Mouse (Mus musculus): ENCODE measurements around the gene Tubd1. TPM values are rescaled to one million over a fixed set of nuclear protein-coding genes. Genes with fewer than 3 reads are reported as not detected.

Tubd1 gene
- polyA plus RNA-seq, 1 experiment from 2014 or later: 9.9 TPM

- 0 out of 2 replicates have a peak, but pooled peaks cover 3% of the 10 kb centered on the region for H3K36me3 ChIP-seq (ENCODE audit: poor library complexity, severe bottlenecking)
- no peak overlapping the region for H3K4me2 ChIP-seq
- H3K9ac ChIP-seq: no peak overlapping the region
- H3K27ac ChIP-seq: no peak overlapping the region
- no peak for ATAC-seq
- WGBS: 55% methylated on average over 15 of the region's 15 CpGs
- peaks cover 8% of the 10 kb centered on the region; the same call in 1 of the 2 replicates for H3K4me1 ChIP-seq
- H3K4me3 ChIP-seq: no peak overlapping the region
- H3K27me3 ChIP-seq: no peaks in the 10 kb centered on the region
- H3K9me3 ChIP-seq (replicated peaks): no peaks in the 10 kb centered on the region
Observed at GRCm38 (mm10) chr11:86571047-86571855, 26.5 kb downstream of the Tubd1 start.

GRCm38 (mm10) chr11:86571871-86572270 lies 27.1 kb downstream of the Tubd1 start:
- H3K4me3 ChIP-seq: no peak overlapping the region
- ATAC-seq: no peak
- H3K4me2 ChIP-seq: no peak overlapping the region
- 0 out of 2 replicates have a peak, but pooled peaks cover 3% of the 10 kb centered on the region for H3K36me3 ChIP-seq (ENCODE audit: poor library complexity, severe bottlenecking)
- peaks cover 8% of the 10 kb centered on the region; the same call in 1 of the 2 replicates for H3K4me1 ChIP-seq
- no peaks in the 10 kb centered on the region for H3K27me3 ChIP-seq
- no peak overlapping the region for H3K9ac ChIP-seq
- WGBS: 88% methylated on average over 4 of the region's 4 CpGs
- H3K27ac ChIP-seq: no peak overlapping the region
- H3K9me3 ChIP-seq (replicated peaks): no peaks in the 10 kb centered on the region

GRCm38 (mm10) chr11:86572623-86573022 lies 27.8 kb downstream of the Tubd1 start:
- Histone ChIP-seq H3K9ac (no peak overlapping the region), H3K36me3 (ENCODE audit: poor library complexity, severe bottlenecking) (no peaks in the 10 kb centered on the region), H3K4me1 (peaks cover 8% of the 10 kb centered on the region; the same call in 1 of the 2 replicates), H3K4me2 (no peak overlapping the region), H3K4me3 (no peak overlapping the region), H3K27ac (no peak overlapping the region), H3K27me3 (no peaks in the 10 kb centered on the region), H3K9me3 (replicated peaks) (no peaks in the 10 kb centered on the region)
- ATAC-seq: no peak
- 81% methylated on average over 2 of the region's 2 CpGs for WGBS

- Histone ChIP-seq H3K9me3 (replicated peaks) (no peaks in the 10 kb centered on the region), H3K4me1 (peaks cover 8% of the 10 kb centered on the region; the same call in 1 of the 2 replicates)
- no peak for ATAC-seq
Observed at GRCm38 (mm10) chr11:86573646-86574231, 28.9 kb downstream of the Tubd1 start.

DNA sequence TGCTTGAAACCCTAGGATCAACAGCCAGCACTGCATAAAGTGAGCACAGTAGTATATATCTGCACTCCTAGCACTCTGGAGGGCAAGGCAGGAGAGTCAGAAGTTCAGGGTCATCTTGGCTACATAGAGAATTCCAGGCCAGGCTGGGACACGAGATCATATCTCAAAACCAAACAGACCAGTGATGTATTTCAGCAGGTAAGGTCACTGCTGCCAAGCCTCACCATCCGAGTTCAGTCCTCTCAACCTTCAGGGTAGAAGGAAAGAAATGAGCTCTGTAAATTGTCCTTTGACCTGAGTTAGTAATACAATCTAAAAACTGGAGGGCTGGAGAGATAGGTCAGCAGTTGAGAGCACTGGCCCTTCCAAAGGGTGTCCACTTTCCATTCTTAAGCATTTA lies 29.6 kb downstream of the Tubd1 start:
- peaks cover 8% of the 10 kb centered on the region; the same call in 1 of the 2 replicates for H3K4me1 ChIP-seq
- H3K27me3 ChIP-seq: no peaks in the 10 kb centered on the region
- ATAC-seq: no peak
- 78% methylated on average over 2 of the region's 2 CpGs for WGBS
- no peak overlapping the region for H3K9ac ChIP-seq
- no peaks in the 10 kb centered on the region for H3K36me3 ChIP-seq (ENCODE audit: poor library complexity, severe bottlenecking)
- H3K27ac ChIP-seq: no peak overlapping the region
- H3K4me3 ChIP-seq: no peak overlapping the region
- no peaks in the 10 kb centered on the region for H3K9me3 ChIP-seq (replicated peaks)
- H3K4me2 ChIP-seq: no peak overlapping the region

More at GRCm38 (mm10) chr11:86573646-86574231, 28.9 kb downstream of the Tubd1 start:
- WGBS: 91% methylated on average over 6 of the region's 6 CpGs
- Histone ChIP-seq H3K36me3 (ENCODE audit: poor library complexity, severe bottlenecking) (no peaks in the 10 kb centered on the region), H3K4me2 (no peak overlapping the region), H3K27me3 (no peaks in the 10 kb centered on the region), H3K4me3 (no peak overlapping the region), H3K27ac (no peak overlapping the region), H3K9ac (no peak overlapping the region)

- no peak for ATAC-seq
- WGBS: 79% methylated on average over 7 of the region's 7 CpGs
- H3K27ac ChIP-seq: no peak overlapping the region
Observed at GRCm38 (mm10) chr11:86575632-86576378, 31.0 kb downstream of the Tubd1 start.

GRCm38 (mm10) chr11:86577231-86577630 lies 32.4 kb downstream of the Tubd1 start:
- H3K27ac ChIP-seq: no peak overlapping the region
- no peaks in the 10 kb centered on the region for H3K9me3 ChIP-seq (replicated peaks)
- no peaks in the 10 kb centered on the region for H3K27me3 ChIP-seq
- no peak overlapping the region for H3K4me3 ChIP-seq
- no peaks in the 10 kb centered on the region for H3K36me3 ChIP-seq (ENCODE audit: poor library complexity, severe bottlenecking)
- ATAC-seq: no peak
- H3K4me2 ChIP-seq: no peak overlapping the region
- H3K4me1 ChIP-seq: peaks cover 7% of the 10 kb centered on the region; the same call in 1 of the 2 replicates
- 85% methylated on average over 4 of the region's 4 CpGs for WGBS
- H3K9ac ChIP-seq: no peak overlapping the region

More at GRCm38 (mm10) chr11:86575632-86576378, 31.0 kb downstream of the Tubd1 start:
- Histone ChIP-seq H3K27me3 (no peaks in the 10 kb centered on the region), H3K4me1 (peaks cover 15% of the 10 kb centered on the region; the same call in 1 of the 2 replicates), H3K9me3 (replicated peaks) (no peaks in the 10 kb centered on the region), H3K36me3 (ENCODE audit: poor library complexity, severe bottlenecking) (no peaks in the 10 kb centered on the region), H3K4me3 (no peak overlapping the region), H3K9ac (no peak overlapping the region), H3K4me2 (no peak overlapping the region)

GRCm38 (mm10) chr11:86578106-86578808 lies 33.5 kb downstream of the Tubd1 start:
- Histone ChIP-seq H3K4me1 (peaks cover 7% of the 10 kb centered on the region; the same call in 1 of the 2 replicates), H3K4me2 (no peak overlapping the region), H3K9ac (no peak overlapping the region), H3K9me3 (replicated peaks) (no peaks in the 10 kb centered on the region), H3K27me3 (no peaks in the 10 kb centered on the region), H3K4me3 (no peak overlapping the region), H3K27ac (no peak overlapping the region), H3K36me3 (ENCODE audit: poor library complexity, severe bottlenecking) (no peaks in the 10 kb centered on the region)
- 89% methylated on average over 6 of the region's 6 CpGs for WGBS
- ATAC-seq: no peak

- no peaks in the 10 kb centered on the region for H3K27me3 ChIP-seq
- no peak overlapping the region for H3K27ac ChIP-seq
- H3K36me3 ChIP-seq (ENCODE audit: poor library complexity, severe bottlenecking): no peaks in the 10 kb centered on the region
- no peak overlapping the region for H3K4me3 ChIP-seq
- H3K9me3 ChIP-seq (replicated peaks): no peaks in the 10 kb centered on the region
- no peak for ATAC-seq
- 81% methylated on average over 25 of the region's 25 CpGs for WGBS
- H3K9ac ChIP-seq: no peak overlapping the region
- peaks cover 7% of the 10 kb centered on the region; the same call in 1 of the 2 replicates for H3K4me1 ChIP-seq
- no peak overlapping the region for H3K4me2 ChIP-seq
Observed at GRCm38 (mm10) chr11:86578809-86579730, 34.3 kb downstream of the Tubd1 start.

GRCm38 (mm10) chr11:86579731-86580318 lies 35.0 kb downstream of the Tubd1 start:
- Histone ChIP-seq H3K27me3 (no peaks in the 10 kb centered on the region), H3K36me3 (ENCODE audit: poor library complexity, severe bottlenecking) (0 out of 2 replicates have a peak, but pooled peaks cover 2% of the 10 kb centered on the region), H3K4me1 (peaks cover 7% of the 10 kb centered on the region; the same call in 1 of the 2 replicates), H3K9me3 (replicated peaks) (no peaks in the 10 kb centered on the region), H3K4me2 (no peak overlapping the region), H3K27ac (no peak overlapping the region), H3K9ac (no peak overlapping the region), H3K4me3 (no peak overlapping the region)
- no peak for ATAC-seq
- WGBS: 71% methylated on average over 10 of the region's 10 CpGs
